Mouse (Mus musculus) left cerebral cortex, postnatal 36 days (tissue): Measurements from ENCODE around the gene Asb16. TPM values are rescaled to one million over a fixed set of nuclear protein-coding genes. Genes with fewer than 3 reads are reported as not detected.

Source experiments
- DNase-seq, 2 experiments: peaks; one replicate each; pipeline ENCODE4 v3.0.0; 2021 to 2022; ENCODE audit warnings: low spot score in 2 of 2, mixed read lengths in 1 of 2
- intact Hi-C: fragments of 180-260 bp; cut with DNase I; formaldehyde crosslinking; loops from one replicate; pipeline ENCODE4 v1.15.1; 2025
- total RNA-seq, 2 experiments: library from RNA; stranded (reverse); gene quantifications; 2 replicates each; pipeline ENCODE4 v1.2.3; 2021

Asb16 gene
- 1 to 10 TPM; 1.2 to 1.7 TPM for total RNA-seq

- intact Hi-C loops: loop anchor here (5.0 kb wide), 1 partner anchor 111 kb away; the partner anchor contains the start of gene Tmem101
These were observed at the start of gene Asb16 for GRCm38 (mm10) chr11:102268520-102269244. Asb16 (plus strand) TSS chr11:102268743.

GRCm38 (mm10) chr11:102218783-102219182 is 49.8 kb upstream of the Asb16 start:
- peak; percentile 95 to 96 for DNase-seq
- intact Hi-C loops: no loop called here

More at GRCm38 (mm10) chr11:102268520-102269244, at the start of gene Asb16:
- no peak for DNase-seq

GRCm38 (mm10) chr11:102219247-102219993 is 49.1 kb upstream of the Asb16 start:
- DNase-seq: no peak
- intact Hi-C loops: no loop called here

- intact Hi-C loops: no loop called here
- no peak for DNase-seq
These were observed 48.6 kb upstream of the Asb16 start for GRCm38 (mm10) chr11:102219994-102220346.

- DNase-seq: no peak
- intact Hi-C loops: no loop called here
These were observed 48.1 kb upstream of the Asb16 start for GRCm38 (mm10) chr11:102220451-102220850.

GRCm38 (mm10) chr11:102221243-102221953 is 47.1 kb upstream of the Asb16 start:
- DNase-seq: no peak
- intact Hi-C loops: no loop called here

GRCm38 (mm10) chr11:102221954-102222351 is 46.6 kb upstream of the Asb16 start:
- DNase-seq: no peak
- intact Hi-C loops: no loop called here

- DNase-seq: no peak
- intact Hi-C loops: no loop called here
These were observed 45.4 kb upstream of the Asb16 start for GRCm38 (mm10) chr11:102223166-102223565.

- intact Hi-C loops: loop anchor here (5.0 kb wide), 1 partner anchor 37 kb away; the partner anchor contains the start of genes G6pc3 and Lsm12
- DNase-seq: no peak
These were observed 43.9 kb upstream of the Asb16 start for GRCm38 (mm10) chr11:102224686-102225085.

GRCm38 (mm10) chr11:102225221-102225620 is 43.3 kb upstream of the Asb16 start:
- DNase-seq: no peak
- intact Hi-C loops: loop anchor here (5.0 kb wide), 1 partner anchor 38 kb away; the partner anchor contains the start of genes G6pc3 and Lsm12

GRCm38 (mm10) chr11:102226067-102226978 is 42.2 kb upstream of the Asb16 start:
- no peak for DNase-seq
- intact Hi-C loops: loop anchor here (5.0 kb wide), 1 partner anchor 39 kb away; the partner anchor contains the start of genes G6pc3 and Lsm12

GRCm38 (mm10) chr11:102227270-102228190 is 41.0 kb upstream of the Asb16 start:
- intact Hi-C loops: loop anchor here (5.0 kb wide), 1 partner anchor 40 kb away; the partner anchor contains the start of genes G6pc3 and Lsm12
- no peak for DNase-seq

GRCm38 (mm10) chr11:102228191-102228545 is 40.4 kb upstream of the Asb16 start:
- intact Hi-C loops: loop anchor here (5.0 kb wide), 1 partner anchor 41 kb away; the partner anchor contains the start of genes G6pc3 and Lsm12

GRCm38 (mm10) chr11:102228646-102229268 is 39.8 kb upstream of the Asb16 start:
- no peak for DNase-seq
- intact Hi-C loops: loop anchor here (5.0 kb wide), 1 partner anchor 41 kb away; the partner anchor contains the start of genes G6pc3 and Lsm12

More at GRCm38 (mm10) chr11:102228191-102228545, 40.4 kb upstream of the Asb16 start:
- no peak for DNase-seq

GRCm38 (mm10) chr11:102229331-102229953 is 39.1 kb upstream of the Asb16 start:
- intact Hi-C loops: loop anchor here (5.0 kb wide), 1 partner anchor 42 kb away; the partner anchor contains the start of genes G6pc3 and Lsm12
- peak in 1 of 2 experiments; percentile 44 for DNase-seq

GRCm38 (mm10) chr11:102230006-102230741 is 38.4 kb upstream of the Asb16 start, which contains the start of gene Hdac5:
Hdac5 (minus strand) TSS chr11:102230166.
- DNase-seq: peak; percentile 95 to 96
- intact Hi-C loops: loop anchor here (1.0 to 2.0 kb wide), 2 partner anchors 13 to 15 kb away; no protein-coding TSS in a partner anchor
